ENCODE assay signal across 8 mouse cellular contexts in the genomic region with DNA sequence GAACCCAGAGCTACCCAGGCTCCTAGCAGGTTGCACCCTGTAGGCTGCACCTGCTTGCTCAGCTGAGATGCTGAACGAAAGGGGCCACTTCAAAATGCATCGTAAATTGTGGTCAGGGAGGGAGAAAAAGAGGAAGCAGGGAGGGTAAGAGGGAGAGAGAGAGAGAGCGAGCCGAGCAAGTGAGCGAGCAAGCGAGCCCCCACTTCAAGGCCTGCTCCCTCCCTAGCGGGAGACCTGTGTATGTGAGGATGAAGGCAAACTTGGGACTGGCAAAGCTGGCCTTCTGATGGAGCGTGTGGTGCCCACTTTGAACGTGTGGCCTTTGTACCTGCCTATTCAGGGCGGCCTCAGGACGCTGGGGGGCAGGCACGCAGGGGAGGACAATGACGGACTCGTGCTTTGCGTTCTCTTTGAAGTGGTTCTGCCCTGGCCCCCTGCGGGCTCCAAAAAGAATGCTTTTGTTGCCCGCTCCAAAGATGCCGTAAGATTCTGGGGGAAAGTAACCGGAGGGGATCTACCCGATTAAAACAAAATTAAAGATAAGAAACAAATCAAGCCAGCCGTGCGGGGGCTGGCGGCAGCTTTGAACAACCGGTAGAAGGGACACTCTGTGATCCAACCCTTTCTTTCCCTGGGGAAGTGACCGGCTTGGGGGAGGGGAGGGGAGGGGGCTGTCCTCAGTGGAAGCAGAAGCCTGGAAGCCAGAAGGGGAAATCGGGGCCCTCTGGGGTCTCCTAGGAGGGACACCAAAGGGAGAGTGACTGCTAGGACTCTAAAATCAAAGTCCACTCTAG.
DNase-seq lines count a peak whose midpoint lies in the region; ATAC-seq and TF ChIP-seq lines count a peak whose summit lies in the region.

No protein-coding gene starts in this region.

- H3K27ac ChIP-seq in heart, postnatal 0 days (ENCODE audit: low read depth) = no peak overlapping the region
- H3K27ac ChIP-seq in limb, embryonic 11.5 days (replicated peaks; ENCODE audit: low read depth, low read length) = no peak overlapping the region
- no peak overlapping the region for H3K27ac ChIP-seq in midbrain, postnatal 0 days (ENCODE audit: low read depth, low read length)

- no peak for TF ChIP-seq CTCF in heart, postnatal 0 days (IDR thresholded peaks at IDR 0.05; ENCODE audit: low read depth)
- TF ChIP-seq CTCF in midbrain, postnatal 0 days (IDR thresholded peaks at IDR 0.05) = no peak

- no peak for DNase-seq in heart, postnatal 0 days (ENCODE audit: low spot score)
- DNase-seq in heart, postnatal 36 days = no peak
- peak; percentile 43 for DNase-seq in embryo, embryonic 11 days
- DNase-seq in limb, embryonic 11.5 days (ENCODE audit: low spot score) = peak; percentile 39
- no peak for DNase-seq in midbrain, postnatal 0 days (ENCODE audit: low spot score)
- no peak for DNase-seq in frontal cortex, postnatal 36 days (ENCODE audit: low spot score in 2 of 2)
- DNase-seq in ovary, postnatal 36 days (ENCODE audit: low spot score) = no peak
- no peak for DNase-seq in urinary bladder, postnatal 36 days (ENCODE audit: low spot score in 2 of 2)

- no peaks in the 10 kb centered on the region for H3K9me3 ChIP-seq in heart, postnatal 0 days (replicated peaks; ENCODE audit: control insufficient read depth, low read length)
- H3K9me3 ChIP-seq in limb, embryonic 11.5 days (ENCODE audit: control insufficient read depth, low read length) = no peaks in the 10 kb centered on the region
- no peaks in the 10 kb centered on the region for H3K9me3 ChIP-seq in midbrain, postnatal 0 days (ENCODE audit: low read length)

- H3K27me3 ChIP-seq in heart, postnatal 0 days (ENCODE audit: control insufficient read depth, insufficient read depth, low read length) = peaks cover 68% of the 10 kb centered on the region
- H3K27me3 ChIP-seq in limb, embryonic 11.5 days (ENCODE audit: control insufficient read depth, insufficient read depth, low read length) = no peaks in the 10 kb centered on the region; the same call in 1 of the 2 replicates
- H3K27me3 ChIP-seq in midbrain, postnatal 0 days (ENCODE audit: insufficient read depth, low read length) = peaks cover 11% of the 10 kb centered on the region; the same call in 1 of the 2 replicates

- 0 out of 2 replicates have a peak, but pooled peaks cover 3% of the 10 kb centered on the region for H3K4me1 ChIP-seq in heart, postnatal 0 days (ENCODE audit: control insufficient read depth, insufficient read depth)
- peaks cover 39% of the 10 kb centered on the region for H3K4me1 ChIP-seq in limb, embryonic 11.5 days (ENCODE audit: control insufficient read depth, insufficient read depth, low read length)
- peaks cover 12% of the 10 kb centered on the region for H3K4me1 ChIP-seq in midbrain, postnatal 0 days (ENCODE audit: insufficient read depth, low read length)

- no peaks in the 10 kb centered on the region for H3K36me3 ChIP-seq in heart, postnatal 0 days (replicated peaks; ENCODE audit: control insufficient read depth, insufficient read depth, low read length)
- no peaks in the 10 kb centered on the region for H3K36me3 ChIP-seq in limb, embryonic 11.5 days (ENCODE audit: control insufficient read depth, insufficient read depth, low read length)
- no peaks in the 10 kb centered on the region for H3K36me3 ChIP-seq in midbrain, postnatal 0 days (ENCODE audit: insufficient read depth, low read length)

- peak overlapping the region; percentile 11 for H3K4me2 ChIP-seq in heart, postnatal 0 days (ENCODE audit: low read depth, low read length)
- peak overlapping the region; percentile 25 for H3K4me2 ChIP-seq in limb, embryonic 11.5 days (ENCODE audit: low read depth, severe bottlenecking)
- H3K4me2 ChIP-seq in midbrain, postnatal 0 days (ENCODE audit: low read depth, low read length, poor library complexity, severe bottlenecking) = peak overlapping the region; percentile 15; the same call in 1 of the 2 replicates

- TF ChIP-seq EP300 in heart, postnatal 0 days (IDR thresholded peaks at IDR 0.05; ENCODE audit: low read depth) = no peak

- H3K9ac ChIP-seq in heart, postnatal 0 days (replicated peaks; ENCODE audit: low read depth, low read length) = no peak overlapping the region
- no peak overlapping the region for H3K9ac ChIP-seq in limb, embryonic 11.5 days (ENCODE audit: low read length)
- no peak overlapping the region for H3K9ac ChIP-seq in midbrain, postnatal 0 days (replicated peaks; ENCODE audit: low read length, poor library complexity, severe bottlenecking)

- peak overlapping the region; percentile 3; the same call in 1 of the 2 replicates for H3K4me3 ChIP-seq in heart, postnatal 0 days (ENCODE audit: low read depth, low read length)
- H3K4me3 ChIP-seq in limb, embryonic 11.5 days (ENCODE audit: low read depth, low read length) = no peak overlapping the region
- no peak overlapping the region for H3K4me3 ChIP-seq in midbrain, postnatal 0 days (ENCODE audit: low read depth, low read length)

- ATAC-seq in heart, postnatal 0 days (ENCODE audit: insufficient read depth, low read depth) = no peak
- ATAC-seq in limb, embryonic 11.5 days (ENCODE audit: insufficient number of reproducible peaks, low FRiP score, low TSS enrichment, low read depth) = no peak
- no peak for ATAC-seq in midbrain, postnatal 0 days (ENCODE audit: low FRiP score)

- WGBS in heart, postnatal 0 days = 16% methylated on average over 26 of the region's 26 CpGs
- 4% methylated on average over 26 of the region's 26 CpGs for WGBS in limb, embryonic 11.5 days
- 9% methylated on average over 25 of the region's 26 CpGs for WGBS in midbrain, postnatal 0 days

- intact Hi-C loops in heart, postnatal 36 days (cut with DNase I) = loop anchor here (5.0 kb wide), 1 partner anchor 171 kb away; no protein-coding TSS in a partner anchor

Comparison
In these comparisons a context has a peak if more than half of its experiments do, and no peak if none do; other contexts are left out.
1. DNase-seq: peak in embryo, embryonic 11 days (single experiment) and limb, embryonic 11.5 days (single experiment); none in heart, postnatal 0 days (single experiment), heart, postnatal 36 days (0 of 2), midbrain, postnatal 0 days (single experiment), frontal cortex, postnatal 36 days (0 of 2), ovary, postnatal 36 days (single experiment) and urinary bladder, postnatal 36 days (0 of 2).
2. Peak in every context shown above with its lines, with median percentiles within 50 percentile points of each other: H3K4me2 ChIP-seq.